Mouse (Mus musculus): ENCODE results near the gene Mctp1.
A peak's percentile ranks its signal among the peaks of the same experiment; 100 is the strongest.
"Not testable (repeated sequence)": the region's sequence is repeated elsewhere in the genome, so short reads cannot be mapped to it uniquely, and the experiment has no call there.

Gene Mctp1

GRCm38 (mm10) chr13:76383972-76384663 is at the start of gene Mctp1:
TSS of gene Mctp1 (plus strand) at chr13:76384535.
- DNase-seq (ENCODE audit: low read depth, low spot score), result peak; percentile 1

- not testable (repeated sequence) for DNase-seq (ENCODE audit: low read depth, low spot score)
Observed at GRCm38 (mm10) chr13:76345941-76346340, 38.4 kb upstream of the Mctp1 start.

GRCm38 (mm10) chr13:76358720-76359119 is 25.6 kb upstream of the Mctp1 start:
- DNase-seq (ENCODE audit: low read depth, low spot score), result no peak

- DNase-seq (ENCODE audit: low read depth, low spot score), result peak; percentile 14
Observed at GRCm38 (mm10) chr13:76384664-76385435, 515 bp downstream of the Mctp1 start.

- DNase-seq (ENCODE audit: low read depth, low spot score), result no peak
Observed at GRCm38 (mm10) chr13:76388615-76389014, 4.3 kb downstream of the Mctp1 start.

- no peak for DNase-seq (ENCODE audit: low read depth, low spot score)
Observed at GRCm38 (mm10) chr13:76391920-76392319, 7.6 kb downstream of the Mctp1 start.

GRCm38 (mm10) chr13:76393106-76393505 is 8.8 kb downstream of the Mctp1 start:
- no peak for DNase-seq (ENCODE audit: low read depth, low spot score)

GRCm38 (mm10) chr13:76395906-76396305 is 11.6 kb downstream of the Mctp1 start:
- no peak for DNase-seq (ENCODE audit: low read depth, low spot score)

- DNase-seq (ENCODE audit: low read depth, low spot score), result no peak
Observed at GRCm38 (mm10) chr13:76409296-76409695, 25.0 kb downstream of the Mctp1 start.

- no peak for DNase-seq (ENCODE audit: low read depth, low spot score)
Observed at GRCm38 (mm10) chr13:76410665-76411064, 26.3 kb downstream of the Mctp1 start.

GRCm38 (mm10) chr13:76415346-76415745 is 31.0 kb downstream of the Mctp1 start:
- DNase-seq (ENCODE audit: low read depth, low spot score), result no peak

GRCm38 (mm10) chr13:76420111-76420510 is 35.8 kb downstream of the Mctp1 start:
- DNase-seq (ENCODE audit: low read depth, low spot score), result no peak

GRCm38 (mm10) chr13:76421075-76421474 is 36.7 kb downstream of the Mctp1 start:
- DNase-seq (ENCODE audit: low read depth, low spot score), result no peak

GRCm38 (mm10) chr13:76422124-76422523 is 37.8 kb downstream of the Mctp1 start:
- no peak for DNase-seq (ENCODE audit: low read depth, low spot score)

- no peak for DNase-seq (ENCODE audit: low read depth, low spot score)
Observed at GRCm38 (mm10) chr13:76429456-76429855, 45.1 kb downstream of the Mctp1 start.

- no peak for DNase-seq (ENCODE audit: low read depth, low spot score)
Observed at GRCm38 (mm10) chr13:76429927-76430326, 45.6 kb downstream of the Mctp1 start.

- no peak for DNase-seq (ENCODE audit: low read depth, low spot score)
Observed at GRCm38 (mm10) chr13:76431946-76432345, 47.6 kb downstream of the Mctp1 start.

- DNase-seq (ENCODE audit: low read depth, low spot score), result no peak
Observed at GRCm38 (mm10) chr13:76433438-76433837, 49.1 kb downstream of the Mctp1 start.

- no peak for DNase-seq (ENCODE audit: low read depth, low spot score)
Observed at GRCm38 (mm10) chr13:76436426-76436825, 52.1 kb downstream of the Mctp1 start.

GRCm38 (mm10) chr13:76438765-76439164 is 54.4 kb downstream of the Mctp1 start:
- no peak for DNase-seq (ENCODE audit: low read depth, low spot score)

- DNase-seq (ENCODE audit: low read depth, low spot score), result no peak
Observed at GRCm38 (mm10) chr13:76446059-76446458, 61.7 kb downstream of the Mctp1 start.

GRCm38 (mm10) chr13:76447528-76447927 is 63.2 kb downstream of the Mctp1 start:
- DNase-seq (ENCODE audit: low read depth, low spot score), result no peak

GRCm38 (mm10) chr13:76451526-76451925 is 67.2 kb downstream of the Mctp1 start:
- DNase-seq (ENCODE audit: low read depth, low spot score), result not testable (repeated sequence)

Data from CD4-positive, CD25-positive, alpha-beta regulatory T cell, adult 2 months (primary cell).